Mouse (Mus musculus): Measurements from ENCODE around the gene Plscr1.

DNA sequence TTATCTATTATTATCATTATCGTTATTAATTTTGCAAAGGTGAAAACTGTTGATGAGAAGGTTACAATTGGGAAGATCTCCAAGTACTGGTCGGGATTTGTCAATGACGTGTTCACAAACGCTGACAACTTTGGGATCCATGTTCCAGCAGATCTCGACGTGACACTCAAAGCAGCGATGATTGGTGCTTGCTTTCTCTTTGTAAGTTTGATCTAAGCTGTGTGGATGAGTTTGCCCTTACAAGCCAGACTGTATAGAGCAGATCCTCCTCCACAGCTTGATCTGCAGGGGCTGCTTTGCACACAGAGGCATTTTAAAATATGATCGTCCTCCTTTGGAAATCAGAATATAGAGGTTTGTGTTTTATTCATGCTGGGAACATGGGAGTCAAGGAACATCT is 41.8 kb upstream of the Plscr1 start:
- TF ChIP-seq ZC3H11A (IDR thresholded peaks at IDR 0.05; ENCODE audit: borderline replicate concordance, low read depth, low read length) (no peak), ZNF384 (IDR thresholded peaks at IDR 0.05; ENCODE audit: low read depth, low read length) (no peak), HCFC1 (IDR thresholded peaks at IDR 0.05; ENCODE audit: borderline replicate concordance, insufficient read depth, low read length) (no peak), CHD2 (IDR thresholded peaks at IDR 0.05; ENCODE audit: low read depth, low read length) (no peak), MAFK (IDR thresholded peaks at IDR 0.05; ENCODE audit: insufficient read depth, low read depth, low read length) (no peak)
